Mouse (Mus musculus) splenic B cell, adult 2 months (primary cell): ENCODE results near the gene Dclre1b.
A peak's percentile ranks its signal among the peaks of the same experiment; 100 is the strongest.

Experiments used
- DNase-seq: peaks from one replicate; pipeline ENCODE4 v3.0.0-alpha.2; 2011; ENCODE audit warnings: low read depth, low spot score
- H3K27me3 ChIP-seq: 2 replicates; pipeline ENCODE4 v1.6.1; 2012; ENCODE audit warnings: mild to moderate bottlenecking, low read length, moderate library complexity, mixed read lengths; ENCODE audit not compliant: control insufficient read depth, poor library complexity, insufficient read depth, severe bottlenecking
- H3K36me3 ChIP-seq: 2 replicates; pipeline ENCODE4 v1.6.1; 2012; ENCODE audit warnings: mild to moderate bottlenecking, low read length, moderate library complexity, mixed read lengths; ENCODE audit not compliant: control insufficient read depth, poor library complexity, insufficient read depth, severe bottlenecking

The Dclre1b gene

DNA sequence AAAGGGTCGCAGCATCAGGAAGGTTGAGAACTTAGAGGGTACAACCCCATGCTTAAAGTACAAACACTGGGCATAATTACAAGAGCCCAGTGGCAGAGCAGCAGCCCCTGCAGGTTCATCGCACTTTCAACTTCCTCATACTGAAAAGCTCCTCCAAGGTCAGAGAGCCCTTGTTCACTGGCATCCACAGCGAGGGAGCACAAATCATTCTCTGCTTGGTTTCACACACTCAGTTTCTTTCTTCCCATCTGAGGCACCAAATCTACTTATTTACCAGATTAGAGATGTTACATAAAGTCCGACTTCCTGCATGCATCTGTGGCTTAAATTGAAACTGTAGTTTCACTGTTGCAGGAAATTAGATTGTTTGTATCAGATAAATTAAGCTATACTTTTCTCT is 36.4 kb downstream of the Dclre1b start:
- no peaks in the 10 kb centered on the region for H3K27me3 ChIP-seq
- peaks cover 3% of the 10 kb centered on the region for H3K36me3 ChIP-seq
- DNase-seq = peak; percentile 75

GRCm38 (mm10) chr3:103771531-103772130 is 37.6 kb downstream of the Dclre1b start:
- H3K27me3 ChIP-seq = no peaks in the 10 kb centered on the region
- no peak for DNase-seq
- H3K36me3 ChIP-seq = peaks cover 1% of the 10 kb centered on the region

DNA sequence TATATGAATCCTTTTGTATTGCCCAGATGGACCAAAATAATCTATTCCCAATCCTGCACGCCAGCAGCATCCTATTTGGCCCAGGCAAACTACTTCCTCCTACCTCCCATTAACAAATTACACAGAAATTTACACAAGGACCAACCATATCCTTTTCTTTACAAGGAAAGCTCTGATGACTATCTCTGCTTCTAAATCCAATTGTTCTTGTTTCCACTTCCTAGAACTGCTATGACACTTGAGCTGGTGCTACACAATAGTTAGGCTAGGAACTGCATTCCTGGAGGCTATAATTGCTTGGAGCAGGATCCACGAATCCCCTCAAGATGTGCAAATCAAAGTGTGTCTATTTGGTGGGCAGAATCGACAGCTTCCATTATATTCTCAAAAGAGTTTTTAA is 42.5 kb downstream of the Dclre1b start:
- DNase-seq = no peak
- H3K36me3 ChIP-seq = peaks cover 11% of the 10 kb centered on the region
- H3K27me3 ChIP-seq = no peaks in the 10 kb centered on the region

- Histone ChIP-seq H3K27me3 (no peaks in the 10 kb centered on the region), H3K36me3 (peaks cover 34% of the 10 kb centered on the region)
- no peak for DNase-seq
Measured at GRCm38 (mm10) chr3:103759261-103759970, 49.8 kb downstream of the Dclre1b start.

- no peak for DNase-seq
- H3K27me3 ChIP-seq = no peaks in the 10 kb centered on the region
- H3K36me3 ChIP-seq = peaks cover 35% of the 10 kb centered on the region
Measured at GRCm38 (mm10) chr3:103758456-103758855, 50.8 kb downstream of the Dclre1b start.

DNA sequence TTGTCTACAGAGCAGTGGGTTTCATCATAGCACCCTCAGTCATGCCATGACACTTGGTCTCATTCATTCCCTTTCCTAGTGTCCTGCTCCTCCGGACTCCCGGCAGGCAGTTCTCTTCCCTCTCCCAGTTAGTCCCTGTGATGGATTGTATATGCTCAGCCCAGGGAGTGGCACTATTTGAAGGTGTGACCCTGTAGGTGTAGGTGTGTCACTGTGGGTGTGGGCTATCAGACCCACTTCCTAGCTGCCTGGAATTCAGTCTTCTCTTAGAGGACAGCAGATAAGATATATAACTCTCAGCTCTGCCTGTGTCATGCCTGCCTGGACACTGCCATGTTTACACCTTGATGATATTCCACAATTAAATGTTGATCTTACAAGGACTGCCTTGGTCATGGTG is 52.3 kb downstream of the Dclre1b start:
- Histone ChIP-seq H3K36me3 (peaks cover 30% of the 10 kb centered on the region), H3K27me3 (no peaks in the 10 kb centered on the region)
- DNase-seq = no peak

- Histone ChIP-seq H3K36me3 (peaks cover 35% of the 10 kb centered on the region), H3K27me3 (no peaks in the 10 kb centered on the region)
- DNase-seq = no peak
Measured at GRCm38 (mm10) chr3:103755351-103755750, 53.9 kb downstream of the Dclre1b start.

DNA sequence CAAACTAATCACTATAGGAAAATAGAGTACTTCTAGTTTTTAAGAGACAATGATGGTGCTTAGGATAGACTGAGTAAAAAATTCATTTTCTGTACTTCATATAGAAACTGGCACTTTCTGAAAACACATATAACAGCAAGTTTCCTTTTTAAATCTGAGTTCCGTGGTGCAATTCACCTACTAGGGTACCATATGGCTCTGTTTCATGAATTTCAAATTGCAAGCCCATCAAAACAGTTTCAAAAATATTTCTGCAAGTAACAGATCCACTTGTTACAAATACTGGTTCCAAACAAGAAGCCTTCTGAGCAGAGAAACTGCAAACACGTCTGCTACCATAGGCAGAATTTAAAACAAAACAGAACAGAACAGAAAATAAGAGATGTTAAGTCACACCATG is 57.7 kb downstream of the Dclre1b start:
- DNase-seq = no peak
- Histone ChIP-seq H3K36me3 (peaks cover 33% of the 10 kb centered on the region), H3K27me3 (no peaks in the 10 kb centered on the region)
